Mouse (Mus musculus) heart, embryonic 15.5 days (tissue): ENCODE results near the gene Lrfn4. TPM values are rescaled to one million over a fixed set of nuclear protein-coding genes. Genes with fewer than 3 reads are reported as not detected.

Experiments used
- ATAC-seq: fragments of 200-750 bp; cut with Nextera tagmentation; replicated peaks from 2 replicates; pipeline ENCODE4 v1.8.0; 2017; ENCODE audit warnings: low read depth, moderate TSS enrichment; ENCODE audit not compliant: insufficient number of reproducible peaks, insufficient read depth, low FRiP score
- H3K27ac ChIP-seq: fragments of 300-500 bp; sonication (generic); 2 replicates; pipeline ENCODE4 v1.5.1; 2015; ENCODE audit warnings: mild to moderate bottlenecking, inconsistent platforms
- H3K27me3 ChIP-seq: fragments of 300-500 bp; sonication (generic); 2 replicates; pipeline ENCODE4 v1.6.1; 2015; ENCODE audit warnings: inconsistent platforms
- H3K36me3 ChIP-seq: fragments of 300-500 bp; sonication (generic); 2 replicates; pipeline ENCODE4 v1.6.1; 2015; ENCODE audit warnings: mild to moderate bottlenecking, inconsistent platforms
- H3K4me1 ChIP-seq: fragments of 300-500 bp; sonication (generic); replicated peaks from 2 replicates; pipeline ENCODE4 v1.6.1; 2015; ENCODE audit warnings: inconsistent platforms
- H3K4me2 ChIP-seq: fragments of 300-500 bp; sonication (generic); 2 replicates; pipeline ENCODE4 v1.6.1; 2015; ENCODE audit warnings: inconsistent platforms, mild to moderate bottlenecking, moderate library complexity
- H3K4me3 ChIP-seq: fragments of 300-500 bp; sonication (generic); 2 replicates; pipeline ENCODE4 v1.5.1; 2015; ENCODE audit warnings: mild to moderate bottlenecking, inconsistent platforms
- H3K9ac ChIP-seq: fragments of 300-500 bp; sonication (generic); 2 replicates; pipeline ENCODE4 v1.6.1; 2015; ENCODE audit warnings: mild to moderate bottlenecking, inconsistent platforms
- H3K9me3 ChIP-seq: fragments of 300-500 bp; sonication (generic); replicated peaks from 2 replicates; pipeline ENCODE4 v1.6.1; 2016; ENCODE audit warnings: inconsistent platforms
- WGBS: fragments of 180-500 bp; shearing (Covaris S2); methylation state at CpG from one replicate; pipeline ENCODE4 v1.1.7; 2015; ENCODE audit warnings: mixed read lengths; 5-methylcytosine and 5-hydroxymethylcytosine counted together
- polyA plus RNA-seq: library from polyadenylated mRNA; unstranded; fragments of >200 nt; fragmentation: Nextera tagmentation; extraction: Ambion mirVana; gene quantifications from 2 replicates; pipeline ENCODE4 v1.2.1, GENCODE M21; 2015

Gene Lrfn4
- polyA plus RNA-seq, 1 experiment from 2014 or later: 3.2 TPM

DNA sequence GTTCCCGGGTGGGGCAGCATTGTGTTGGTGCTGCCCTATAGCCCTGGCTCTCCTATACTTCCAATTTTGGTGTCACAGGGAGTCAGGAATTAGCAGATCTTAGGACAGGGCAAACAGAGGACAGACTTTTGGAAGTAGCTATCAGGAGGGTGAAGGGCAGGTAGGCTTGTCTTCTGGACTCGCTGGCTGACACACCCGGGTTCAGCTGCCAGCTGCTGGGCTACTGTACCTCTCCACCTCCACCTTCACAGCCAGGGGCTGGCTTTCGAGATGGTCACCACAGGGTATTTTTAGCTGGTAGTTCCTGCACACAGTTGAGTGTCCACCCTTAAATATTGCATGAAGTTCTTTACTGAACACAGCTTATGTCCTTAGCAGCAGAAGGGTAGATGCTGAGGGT is 7.0 kb downstream of the Lrfn4 start:
- 80% methylated on average over 4 of the region's 4 CpGs for WGBS
- no peak overlapping the region for H3K9ac ChIP-seq
- H3K4me3 ChIP-seq: no peak overlapping the region
- peaks cover 18% of the 10 kb centered on the region; the same call in 1 of the 2 replicates for H3K36me3 ChIP-seq
- no peak overlapping the region for H3K27ac ChIP-seq
- no peak overlapping the region for H3K4me2 ChIP-seq
- no peaks in the 10 kb centered on the region for H3K27me3 ChIP-seq
- ATAC-seq: no peak
- no peaks in the 10 kb centered on the region for H3K9me3 ChIP-seq
- H3K4me1 ChIP-seq: peaks cover 20% of the 10 kb centered on the region

- no peak for ATAC-seq
- no peak overlapping the region for H3K4me2 ChIP-seq
- WGBS: 90% methylated on average over 12 of the region's 12 CpGs
Measured at GRCm38 (mm10) chr19:4607406-4607805, 8.1 kb downstream of the Lrfn4 start.

GRCm38 (mm10) chr19:4605654-4606053 is 9.8 kb downstream of the Lrfn4 start:
- H3K4me2 ChIP-seq: no peak overlapping the region
- no peak overlapping the region for H3K27ac ChIP-seq
- no peaks in the 10 kb centered on the region for H3K36me3 ChIP-seq
- WGBS: 90% methylated on average over 4 of the region's 4 CpGs
- H3K27me3 ChIP-seq: no peaks in the 10 kb centered on the region
- peaks cover 16% of the 10 kb centered on the region for H3K4me1 ChIP-seq
- no peaks in the 10 kb centered on the region for H3K9me3 ChIP-seq
- H3K9ac ChIP-seq: no peak overlapping the region
- no peak for ATAC-seq
- H3K4me3 ChIP-seq: no peak overlapping the region

More at GRCm38 (mm10) chr19:4607406-4607805, 8.1 kb downstream of the Lrfn4 start:
- H3K36me3 ChIP-seq: peaks cover 7% of the 10 kb centered on the region; the same call in 1 of the 2 replicates
- H3K9ac ChIP-seq: no peak overlapping the region
- H3K27me3 ChIP-seq: no peaks in the 10 kb centered on the region
- peaks cover 16% of the 10 kb centered on the region for H3K4me1 ChIP-seq
- no peak overlapping the region for H3K4me3 ChIP-seq
- H3K27ac ChIP-seq: no peak overlapping the region
- no peaks in the 10 kb centered on the region for H3K9me3 ChIP-seq

GRCm38 (mm10) chr19:4603801-4604723 is 11.4 kb downstream of the Lrfn4 start:
- H3K4me3 ChIP-seq: no peak overlapping the region; the same call in 1 of the 2 replicates
- no peaks in the 10 kb centered on the region for H3K9me3 ChIP-seq
- H3K4me2 ChIP-seq: peak overlapping the region; percentile 49
- H3K9ac ChIP-seq: peak overlapping the region; percentile 11; the same call in 1 of the 2 replicates
- WGBS: 33% methylated on average over 24 of the region's 24 CpGs
- ATAC-seq: 0 out of 2 replicates have a peak, but pooled peaks have one; percentile 43
- H3K27ac ChIP-seq: no peak overlapping the region
- peaks cover 10% of the 10 kb centered on the region for H3K4me1 ChIP-seq
- H3K27me3 ChIP-seq: no peaks in the 10 kb centered on the region
- H3K36me3 ChIP-seq: no peaks in the 10 kb centered on the region

DNA sequence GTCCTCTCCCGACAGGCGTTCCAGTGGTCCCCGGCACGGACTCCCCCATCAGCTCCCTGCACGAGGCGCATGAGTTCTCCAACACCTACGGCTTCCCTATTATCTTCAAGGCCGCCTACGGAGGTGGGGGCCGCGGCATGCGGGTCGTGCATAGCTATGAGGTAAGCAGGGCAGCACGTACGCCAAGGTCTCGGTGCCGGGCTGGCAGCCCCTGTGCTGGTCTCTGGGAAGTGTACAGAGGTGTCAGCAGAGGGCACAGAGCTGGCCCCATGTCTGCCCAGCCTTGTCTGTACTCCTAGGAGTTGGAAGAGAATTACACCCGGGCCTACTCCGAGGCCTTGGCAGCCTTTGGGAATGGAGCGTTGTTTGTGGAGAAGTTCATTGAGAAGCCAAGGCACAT is 13.0 kb downstream of the Lrfn4 start:
- H3K4me1 ChIP-seq: peaks cover 10% of the 10 kb centered on the region
- no peak overlapping the region for H3K4me2 ChIP-seq
- 85% methylated on average over 20 of the region's 20 CpGs for WGBS
- no peaks in the 10 kb centered on the region for H3K36me3 ChIP-seq
- no peak for ATAC-seq
- no peaks in the 10 kb centered on the region for H3K27me3 ChIP-seq
- H3K27ac ChIP-seq: no peak overlapping the region
- no peak overlapping the region for H3K4me3 ChIP-seq
- no peaks in the 10 kb centered on the region for H3K9me3 ChIP-seq
- H3K9ac ChIP-seq: no peak overlapping the region

GRCm38 (mm10) chr19:4596071-4596470 is 19.4 kb downstream of the Lrfn4 start:
- Histone ChIP-seq H3K36me3 (no peaks in the 10 kb centered on the region), H3K27ac (no peak overlapping the region), H3K27me3 (no peaks in the 10 kb centered on the region), H3K9ac (no peak overlapping the region), H3K4me1 (no peaks in the 10 kb centered on the region), H3K4me2 (no peak overlapping the region), H3K4me3 (no peak overlapping the region), H3K9me3 (no peaks in the 10 kb centered on the region)
- WGBS: 62% methylated on average over 2 of the region's 2 CpGs
- no peak for ATAC-seq

- Histone ChIP-seq H3K36me3 (no peaks in the 10 kb centered on the region), H3K9me3 (no peaks in the 10 kb centered on the region), H3K9ac (no peak overlapping the region), H3K4me3 (no peak overlapping the region), H3K4me1 (no peaks in the 10 kb centered on the region; the same call in none of the 2 replicates), H3K27me3 (no peaks in the 10 kb centered on the region), H3K27ac (no peak overlapping the region), H3K4me2 (no peak overlapping the region)
- no peak for ATAC-seq
- WGBS: 51% methylated on average over 7 of the region's 7 CpGs
Measured at GRCm38 (mm10) chr19:4593792-4594522, 21.5 kb downstream of the Lrfn4 start.

GRCm38 (mm10) chr19:4590025-4590424 is 25.4 kb downstream of the Lrfn4 start:
- no peaks in the 10 kb centered on the region; the same call in none of the 2 replicates for H3K4me1 ChIP-seq
- no peak overlapping the region for H3K27ac ChIP-seq
- 73% methylated on average over 3 of the region's 3 CpGs for WGBS
- no peak overlapping the region for H3K9ac ChIP-seq
- no peaks in the 10 kb centered on the region for H3K27me3 ChIP-seq
- H3K4me3 ChIP-seq: no peak overlapping the region
- no peaks in the 10 kb centered on the region for H3K36me3 ChIP-seq
- H3K4me2 ChIP-seq: no peak overlapping the region
- ATAC-seq: no peak
- no peaks in the 10 kb centered on the region for H3K9me3 ChIP-seq

DNA sequence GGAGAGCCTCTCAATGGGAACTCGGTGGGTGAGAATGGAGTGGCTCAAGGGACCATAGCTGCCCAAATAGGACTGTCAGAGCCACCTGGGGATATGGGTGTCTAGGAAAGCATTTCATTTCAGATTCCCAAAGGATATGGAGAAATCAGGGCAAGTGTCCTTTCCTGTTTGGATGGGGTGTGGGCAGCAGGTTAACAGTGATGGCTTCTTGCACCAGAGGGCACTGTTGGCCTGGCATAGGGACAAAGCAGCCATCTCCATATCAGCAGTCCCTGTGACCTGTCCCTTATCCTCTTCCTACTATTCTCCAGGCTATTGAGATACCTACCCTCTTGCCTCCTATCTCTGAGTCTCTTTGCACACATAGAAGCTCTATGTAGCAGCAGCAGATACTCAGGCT is 26.4 kb downstream of the Lrfn4 start:
- 63% methylated on average over 1 of the region's 1 CpGs for WGBS
- Histone ChIP-seq H3K4me3 (no peak overlapping the region), H3K9me3 (no peaks in the 10 kb centered on the region), H3K9ac (no peak overlapping the region), H3K36me3 (no peaks in the 10 kb centered on the region), H3K4me1 (no peaks in the 10 kb centered on the region; the same call in none of the 2 replicates), H3K4me2 (no peak overlapping the region), H3K27me3 (no peaks in the 10 kb centered on the region), H3K27ac (no peak overlapping the region)
- no peak for ATAC-seq

DNA sequence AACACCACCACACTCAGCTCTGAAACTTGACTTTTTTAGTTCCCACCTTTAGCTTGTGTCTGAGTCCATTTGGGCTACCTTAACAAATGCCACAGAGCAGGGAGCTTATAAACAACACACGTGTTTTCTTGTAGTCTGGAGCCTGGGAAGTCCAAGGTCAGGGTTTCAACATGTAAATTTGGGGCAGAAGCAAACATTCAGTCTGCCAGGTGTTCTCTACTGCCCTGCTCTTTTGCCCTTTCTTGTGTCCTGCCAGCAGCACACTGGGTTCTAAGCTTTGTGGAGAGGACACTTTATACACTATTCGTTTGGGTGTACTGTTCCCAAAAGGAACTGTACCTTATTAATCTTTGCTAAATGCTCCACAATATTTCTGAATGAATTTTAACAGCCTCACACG is 27.0 kb downstream of the Lrfn4 start:
- ATAC-seq: no peak
- no peaks in the 10 kb centered on the region; the same call in none of the 2 replicates for H3K4me1 ChIP-seq
- H3K9ac ChIP-seq: no peak overlapping the region
- H3K36me3 ChIP-seq: no peaks in the 10 kb centered on the region
- H3K4me3 ChIP-seq: no peak overlapping the region
- H3K9me3 ChIP-seq: no peaks in the 10 kb centered on the region
- H3K27ac ChIP-seq: no peak overlapping the region
- no peak overlapping the region for H3K4me2 ChIP-seq
- 69% methylated on average over 3 of the region's 3 CpGs for WGBS
- H3K27me3 ChIP-seq: no peaks in the 10 kb centered on the region

GRCm38 (mm10) chr19:4587426-4587825 is 28.0 kb downstream of the Lrfn4 start:
- 48% methylated on average over 2 of the region's 2 CpGs for WGBS
- H3K4me2 ChIP-seq: no peak overlapping the region
- no peaks in the 10 kb centered on the region for H3K36me3 ChIP-seq
- H3K4me1 ChIP-seq: no peaks in the 10 kb centered on the region; the same call in none of the 2 replicates
- no peak overlapping the region for H3K9ac ChIP-seq
- ATAC-seq: no peak
- no peak overlapping the region for H3K4me3 ChIP-seq
- no peak overlapping the region for H3K27ac ChIP-seq
- H3K9me3 ChIP-seq: no peaks in the 10 kb centered on the region
- no peaks in the 10 kb centered on the region for H3K27me3 ChIP-seq
